Mouse (Mus musculus) E14TG2a.4 (cell line): ENCODE measurements around the gene Trim37.

ENCODE experiments used
- CTCF ChIP-seq: conservative IDR thresholded peaks from 2 replicates; pipeline ENCODE4 v1.5.1; 2014; ENCODE audit warnings: low read length
- NANOG ChIP-seq: IDR thresholded peaks from 2 replicates; pipeline ENCODE4 v1.6.1; 2014; ENCODE audit warnings: borderline replicate concordance, low read length, mixed read lengths
- POU5F1 ChIP-seq: IDR thresholded peaks from 2 replicates; pipeline ENCODE4 v1.6.1; 2014; ENCODE audit warnings: low read length, borderline replicate concordance

DNA sequence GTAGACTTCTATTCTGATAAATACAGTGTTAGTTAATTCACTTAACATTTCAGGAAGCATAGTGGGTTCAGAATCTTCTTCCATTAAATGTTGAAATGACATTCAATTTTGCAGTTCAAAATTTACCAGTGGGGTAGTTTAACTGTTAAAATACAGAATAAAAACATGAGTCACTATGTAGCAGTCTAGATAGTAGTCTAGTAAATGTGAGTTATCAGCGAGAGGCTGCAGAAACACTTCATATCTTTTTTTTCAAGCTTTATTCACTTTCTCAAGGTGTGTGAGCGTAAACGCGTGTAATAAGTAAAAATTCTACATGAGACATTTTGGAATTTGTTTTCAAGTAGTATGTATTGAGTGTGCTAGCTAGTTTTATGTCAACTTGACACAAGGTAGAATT lies 48.2 kb downstream of the Trim37 start:
- no peak for TF ChIP-seq CTCF
- TF ChIP-seq NANOG: no peak
- no peak for TF ChIP-seq POU5F1
